Mouse (Mus musculus): Measurements from ENCODE around the gene BC025920.

GRCm38 (mm10) chr10:81592631-81593030 lies 13.4 kb upstream of the BC025920 start:
- TF ChIP-seq FLI1 (IDR thresholded peaks at IDR 0.05; ENCODE audit: low read length) = no peak
- TF ChIP-seq GATA1 (IDR thresholded peaks at IDR 0.05; ENCODE audit: borderline replicate concordance, low read length) = no peak

Data from megakaryocyte, embryonic 14.5 days (primary cell).